Mouse (Mus musculus) liver, adult (tissue): ENCODE results near the gene Syt5.

Source experiments
- GATA4 ChIP-seq: IDR thresholded peaks from 2 replicates; pipeline ENCODE4 v1.6.1; 2014; ENCODE audit warnings: mild to moderate bottlenecking, low read length; ENCODE audit not compliant: insufficient replicate concordance

Syt5 gene

GRCm38 (mm10) chr7:4547221-4547641 lies at the start of gene Syt5:
Syt5 (minus strand) TSS chr7:4547541.
- no peak for TF ChIP-seq GATA4

- no peak for TF ChIP-seq GATA4
Observed at GRCm38 (mm10) chr7:4562660-4563059, 15.3 kb upstream of the Syt5 start.

DNA sequence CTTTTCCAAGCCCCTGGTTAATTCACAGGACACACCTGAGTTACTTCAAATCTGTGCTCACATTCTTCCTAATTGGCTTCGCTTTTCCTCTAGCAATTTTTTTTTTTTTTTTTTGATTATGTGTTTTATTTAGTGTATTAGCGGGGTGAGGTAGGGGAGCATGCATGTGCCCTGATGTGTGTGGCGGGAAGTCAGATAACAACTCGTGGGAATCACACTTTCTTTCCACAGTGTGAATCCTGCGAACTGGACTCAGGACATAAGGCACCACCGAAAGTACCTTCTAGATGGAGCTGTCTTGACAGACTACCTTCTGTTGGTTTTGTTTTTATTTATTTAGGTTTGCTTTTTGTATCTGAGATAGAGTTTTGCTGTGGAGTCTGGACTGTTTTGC lies 9.8 kb upstream of the Syt5 start:
- TF ChIP-seq GATA4 = no peak

GRCm38 (mm10) chr7:4556256-4557166 lies 9.2 kb upstream of the Syt5 start:
- TF ChIP-seq GATA4 = no peak

DNA sequence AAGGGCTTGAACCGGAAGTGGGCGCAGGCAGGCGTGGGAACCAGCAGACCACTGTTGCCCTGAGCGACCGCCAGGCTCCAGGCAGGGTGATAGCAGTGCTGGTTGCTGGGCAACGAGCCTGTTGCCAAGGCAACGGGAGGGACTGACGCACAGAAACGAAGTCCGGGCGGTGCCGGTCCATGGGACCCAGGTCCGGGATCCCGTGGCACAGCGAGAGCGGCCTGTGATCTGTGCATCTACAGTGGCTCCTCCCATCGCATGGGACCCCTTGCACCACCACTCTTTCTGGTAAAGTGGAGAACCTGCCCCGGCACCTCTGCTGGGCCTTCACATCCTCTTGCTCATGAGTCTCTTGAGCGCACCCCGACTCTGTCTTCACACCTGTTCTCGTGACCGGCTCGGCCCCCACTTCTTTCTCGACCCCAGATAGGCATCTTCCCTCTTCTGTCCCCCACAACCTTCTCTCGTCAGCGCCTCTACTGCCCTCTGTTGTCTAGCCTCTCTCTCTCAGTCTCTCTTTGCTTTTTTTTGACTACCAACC lies 680 bp downstream of the Syt5 start:
- TF ChIP-seq GATA4 = no peak

- TF ChIP-seq GATA4 = no peak
Observed at GRCm38 (mm10) chr7:4546050-4546449, 1.3 kb downstream of the Syt5 start.

- TF ChIP-seq GATA4 = no peak
Observed at GRCm38 (mm10) chr7:4542013-4542412, 5.3 kb downstream of the Syt5 start.

DNA sequence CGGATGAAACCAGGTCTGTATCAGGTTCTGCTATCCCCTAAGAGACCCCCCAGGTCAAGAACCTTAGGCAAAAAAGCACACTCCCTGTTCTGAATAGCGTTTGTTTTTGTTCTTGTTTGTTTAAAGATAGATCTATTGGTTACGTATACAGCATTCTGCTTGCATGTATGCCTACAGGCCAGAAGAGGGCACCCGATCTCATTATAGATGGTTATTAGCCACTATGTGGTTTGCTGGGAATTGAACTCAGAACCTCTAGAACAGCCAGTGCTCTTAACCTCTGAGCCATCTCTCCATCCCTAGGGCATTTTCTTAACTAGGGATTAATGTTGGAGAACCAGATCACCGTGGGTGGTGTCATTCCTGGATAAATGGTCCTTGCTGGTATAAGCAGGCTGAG lies 6.0 kb downstream of the Syt5 start:
- no peak for TF ChIP-seq GATA4

- no peak for TF ChIP-seq GATA4
Observed at GRCm38 (mm10) chr7:4539019-4539418, 8.3 kb downstream of the Syt5 start.

GRCm38 (mm10) chr7:4537181-4537580 lies 10.2 kb downstream of the Syt5 start:
- no peak for TF ChIP-seq GATA4

DNA sequence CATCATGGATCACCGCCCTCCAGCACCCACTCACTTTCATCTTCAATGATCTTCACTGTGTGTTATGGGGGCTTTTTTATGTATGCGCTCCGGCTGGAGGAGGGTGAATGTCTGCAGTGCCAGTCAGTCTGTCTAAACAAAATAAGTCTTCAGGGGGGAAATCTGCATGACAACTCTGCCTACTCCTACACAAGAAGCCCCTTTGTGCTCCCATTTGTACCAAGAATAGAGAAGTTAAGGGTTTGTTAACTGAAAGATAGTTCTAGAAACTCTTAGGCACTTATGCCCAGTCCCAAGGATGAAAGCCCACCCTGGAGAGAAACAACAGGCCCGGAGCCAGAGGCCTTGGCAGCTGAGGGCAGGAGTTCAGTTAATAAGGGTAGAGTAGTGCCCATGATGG lies 11.0 kb downstream of the Syt5 start:
- TF ChIP-seq GATA4 = no peak

GRCm38 (mm10) chr7:4532005-4532729 lies 15.2 kb downstream of the Syt5 start, which contains the start of gene Dnaaf3:
Dnaaf3 (minus strand) TSS chr7:4532453.
- no peak for TF ChIP-seq GATA4

GRCm38 (mm10) chr7:4527302-4527689 lies 20.0 kb downstream of the Syt5 start:
- TF ChIP-seq GATA4 = no peak

DNA sequence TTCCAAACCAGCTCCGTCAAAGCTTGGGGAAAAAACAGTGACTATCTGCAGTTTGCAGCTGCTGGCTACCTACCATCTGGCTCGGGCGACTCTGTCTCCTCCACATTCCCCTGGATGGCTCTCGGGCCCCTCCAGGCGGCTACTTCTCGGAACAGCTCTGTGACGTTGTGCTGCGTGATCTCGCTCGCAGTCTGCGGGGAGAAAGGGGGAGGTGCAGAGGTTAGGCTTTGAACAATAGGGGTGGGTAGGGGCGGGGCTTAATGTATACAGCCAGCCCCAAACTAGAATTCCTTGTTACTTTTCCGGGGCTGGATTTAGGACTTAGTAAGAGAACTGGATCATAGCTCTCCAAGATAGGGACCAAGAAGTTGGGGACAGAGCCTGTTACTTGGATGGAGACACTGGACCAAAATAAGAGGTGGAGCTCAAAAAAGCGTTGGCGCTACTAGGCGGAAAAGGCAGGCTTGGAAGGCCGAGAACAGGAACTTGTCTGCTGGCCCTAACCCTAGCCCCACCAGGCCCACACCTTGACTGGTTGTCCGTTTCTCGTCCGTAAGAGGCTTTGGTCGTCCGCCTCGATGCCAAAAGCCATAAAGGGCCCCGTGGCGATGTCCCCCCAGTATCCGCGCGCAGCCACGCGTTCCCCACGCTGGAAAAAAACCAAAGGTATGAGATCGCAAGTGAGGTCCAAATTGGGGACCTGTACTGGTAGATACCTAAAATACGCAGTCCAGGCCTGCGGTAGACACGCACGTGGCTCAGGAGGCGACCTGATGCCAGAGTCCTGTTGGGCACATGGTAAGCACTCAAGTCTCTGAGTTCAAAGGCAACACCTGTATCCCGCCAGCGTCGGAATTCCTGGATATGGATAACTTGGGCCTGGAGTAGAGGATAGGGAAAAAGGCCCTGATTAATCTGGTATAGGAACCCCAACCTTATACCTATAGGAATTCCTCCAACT lies 20.7 kb downstream of the Syt5 start:
- TF ChIP-seq GATA4 = no peak
